Mouse (Mus musculus) neural tube, embryonic 15.5 days (tissue): ENCODE measurements around the gene Cd180. TPM values are rescaled to one million over a fixed set of nuclear protein-coding genes. Genes with fewer than 3 reads are reported as not detected.
"Not testable (repeated sequence)": the region's sequence is repeated elsewhere in the genome, so short reads cannot be mapped to it uniquely, and the experiment has no call there.

Source experiments
- ATAC-seq: fragments of 200-750 bp; cut with Nextera tagmentation; 2 replicates; pipeline ENCODE4 v1.8.0; 2017; ENCODE audit warnings: mild to moderate bottlenecking, moderate TSS enrichment, moderate library complexity; ENCODE audit not compliant: low FRiP score
- H3K27ac ChIP-seq: fragments of 300-500 bp; sonication (generic); replicated peaks from 2 replicates; pipeline ENCODE4 v1.5.1; 2015; ENCODE audit warnings: mild to moderate bottlenecking, inconsistent platforms
- H3K27me3 ChIP-seq: fragments of 300-500 bp; sonication (generic); replicated peaks from 2 replicates; pipeline ENCODE4 v1.6.1; 2015; ENCODE audit warnings: inconsistent platforms
- H3K36me3 ChIP-seq: fragments of 300-500 bp; sonication (generic); 2 replicates; pipeline ENCODE4 v1.6.1; 2015; ENCODE audit warnings: inconsistent platforms
- H3K4me1 ChIP-seq: fragments of 300-500 bp; sonication (generic); 2 replicates; pipeline ENCODE4 v1.6.1; 2015; ENCODE audit warnings: inconsistent platforms
- H3K4me2 ChIP-seq: fragments of 300-500 bp; sonication (generic); 2 replicates; pipeline ENCODE4 v1.6.1; 2015; ENCODE audit warnings: inconsistent platforms, mild to moderate bottlenecking, moderate library complexity
- H3K4me3 ChIP-seq: fragments of 300-500 bp; sonication (generic); replicated peaks from 2 replicates; pipeline ENCODE4 v1.5.1; 2015; ENCODE audit warnings: mild to moderate bottlenecking, inconsistent platforms
- H3K9ac ChIP-seq: fragments of 300-500 bp; sonication (generic); replicated peaks from 2 replicates; pipeline ENCODE4 v1.6.1; 2015; ENCODE audit warnings: mild to moderate bottlenecking, inconsistent platforms
- H3K9me3 ChIP-seq: fragments of 300-500 bp; sonication (generic); replicated peaks from 2 replicates; pipeline ENCODE4 v1.6.1; 2016; ENCODE audit warnings: inconsistent platforms
- WGBS: fragments of 180-500 bp; shearing (Covaris S2); methylation state at CpG from one replicate; pipeline ENCODE4 v1.1.7; 2015; ENCODE audit warnings: mixed read lengths; 5-methylcytosine and 5-hydroxymethylcytosine counted together
- polyA plus RNA-seq: library from polyadenylated mRNA; unstranded; fragments of >200 nt; fragmentation: Nextera tagmentation; extraction: Ambion mirVana; gene quantifications from 2 replicates; pipeline ENCODE4 v1.2.1, GENCODE M21; 2015

Gene Cd180
- polyA plus RNA-seq, 1 experiment from 2014 or later = 0.77 TPM

GRCm38 (mm10) chr13:102725416-102725815, 32.1 kb downstream of the Cd180 start:
- H3K27ac ChIP-seq = no peak overlapping the region

GRCm38 (mm10) chr13:102725906-102726305, 32.5 kb downstream of the Cd180 start:
- Histone ChIP-seq H3K4me2 (no peak overlapping the region), H3K27me3 (no peaks in the 10 kb centered on the region), H3K9me3 (no peaks in the 10 kb centered on the region), H3K9ac (no peak overlapping the region), H3K27ac (no peak overlapping the region), H3K4me1 (no peaks in the 10 kb centered on the region), H3K4me3 (no peak overlapping the region), H3K36me3 (no peaks in the 10 kb centered on the region)
- WGBS = 81% methylated on average over 2 of the region's 2 CpGs
- ATAC-seq = no peak

More at GRCm38 (mm10) chr13:102725416-102725815, 32.1 kb downstream of the Cd180 start:
- Histone ChIP-seq H3K36me3 (no peaks in the 10 kb centered on the region), H3K9ac (no peak overlapping the region), H3K4me2 (no peak overlapping the region), H3K27me3 (no peaks in the 10 kb centered on the region), H3K4me3 (no peak overlapping the region), H3K4me1 (no peaks in the 10 kb centered on the region), H3K9me3 (no peaks in the 10 kb centered on the region)
- ATAC-seq = no peak

GRCm38 (mm10) chr13:102726876-102727275, 33.5 kb downstream of the Cd180 start:
- Histone ChIP-seq H3K36me3 (no peaks in the 10 kb centered on the region), H3K4me3 (no peak overlapping the region), H3K27ac (no peak overlapping the region), H3K27me3 (no peaks in the 10 kb centered on the region), H3K4me1 (no peaks in the 10 kb centered on the region), H3K9ac (no peak overlapping the region), H3K4me2 (no peak overlapping the region), H3K9me3 (no peaks in the 10 kb centered on the region)
- ATAC-seq = no peak
- 83% methylated on average over 1 of the region's 1 CpGs for WGBS

GRCm38 (mm10) chr13:102728035-102728434, 34.7 kb downstream of the Cd180 start:
- no peak overlapping the region for H3K4me3 ChIP-seq
- H3K36me3 ChIP-seq = no peaks in the 10 kb centered on the region
- no peaks in the 10 kb centered on the region for H3K9me3 ChIP-seq
- no peak overlapping the region for H3K27ac ChIP-seq
- no peaks in the 10 kb centered on the region for H3K27me3 ChIP-seq
- WGBS = 83% methylated on average over 3 of the region's 3 CpGs
- H3K4me1 ChIP-seq = no peaks in the 10 kb centered on the region
- ATAC-seq = no peak
- no peak overlapping the region for H3K4me2 ChIP-seq
- H3K9ac ChIP-seq = no peak overlapping the region

GRCm38 (mm10) chr13:102728951-102729350, 35.6 kb downstream of the Cd180 start:
- not testable (repeated sequence) for H3K27ac ChIP-seq, H3K4me1 ChIP-seq, H3K9me3 ChIP-seq, H3K4me2 ChIP-seq, H3K36me3 ChIP-seq, H3K27me3 ChIP-seq, H3K9ac ChIP-seq, ATAC-seq, H3K4me3 ChIP-seq
- 55% methylated on average over 7 of the region's 7 CpGs for WGBS

GRCm38 (mm10) chr13:102733063-102733462, 39.7 kb downstream of the Cd180 start:
- no peaks in the 10 kb centered on the region for H3K9me3 ChIP-seq
- H3K27ac ChIP-seq = no peak overlapping the region
- peaks cover 12% of the 10 kb centered on the region for H3K36me3 ChIP-seq
- H3K9ac ChIP-seq = no peak overlapping the region
- no peaks in the 10 kb centered on the region for H3K27me3 ChIP-seq
- H3K4me2 ChIP-seq = no peak overlapping the region
- peaks cover 7% of the 10 kb centered on the region; the same call in 1 of the 2 replicates for H3K4me1 ChIP-seq
- WGBS = 26% methylated on average over 2 of the region's 2 CpGs
- ATAC-seq = peak; percentile 36; the same call in 1 of the 2 replicates
- no peak overlapping the region for H3K4me3 ChIP-seq

GRCm38 (mm10) chr13:102737811-102738210, 44.5 kb downstream of the Cd180 start:
- H3K9ac ChIP-seq = no peak overlapping the region
- no peak overlapping the region for H3K27ac ChIP-seq
- H3K4me3 ChIP-seq = no peak overlapping the region
- peaks cover 31% of the 10 kb centered on the region for H3K36me3 ChIP-seq
- H3K27me3 ChIP-seq = no peaks in the 10 kb centered on the region
- H3K4me2 ChIP-seq = no peak overlapping the region
- ATAC-seq = no peak
- no peaks in the 10 kb centered on the region for H3K9me3 ChIP-seq
- 98% methylated on average over 7 of the region's 7 CpGs for WGBS
- H3K4me1 ChIP-seq = peaks cover 7% of the 10 kb centered on the region; the same call in 1 of the 2 replicates

- Histone ChIP-seq H3K4me3 (no peak overlapping the region), H3K4me2 (no peak overlapping the region), H3K4me1 (no peaks in the 10 kb centered on the region), H3K9ac (no peak overlapping the region), H3K27ac (no peak overlapping the region), H3K27me3 (no peaks in the 10 kb centered on the region), H3K36me3 (peaks cover 31% of the 10 kb centered on the region), H3K9me3 (no peaks in the 10 kb centered on the region)
- 92% methylated on average over 13 of the region's 13 CpGs for WGBS
- no peak for ATAC-seq
These were observed 46.6 kb downstream of the Cd180 start for GRCm38 (mm10) chr13:102739720-102740535.

- H3K4me2 ChIP-seq = no peak overlapping the region
- WGBS = 69% methylated on average over 9 of the region's 9 CpGs
- peaks cover 4% of the 10 kb centered on the region; the same call in 1 of the 2 replicates for H3K36me3 ChIP-seq
- H3K27ac ChIP-seq = no peak overlapping the region
- no peak overlapping the region for H3K9ac ChIP-seq
- H3K27me3 ChIP-seq = no peaks in the 10 kb centered on the region
- no peak for ATAC-seq
- H3K4me1 ChIP-seq = no peaks in the 10 kb centered on the region; the same call in 1 of the 2 replicates
- H3K4me3 ChIP-seq = no peak overlapping the region
- no peaks in the 10 kb centered on the region for H3K9me3 ChIP-seq
These were observed 51.3 kb downstream of the Cd180 start for GRCm38 (mm10) chr13:102744481-102745269.

GRCm38 (mm10) chr13:102745270-102745600, 51.9 kb downstream of the Cd180 start:
- no peak overlapping the region for H3K27ac ChIP-seq
- H3K36me3 ChIP-seq = peaks cover 3% of the 10 kb centered on the region; the same call in 1 of the 2 replicates
- no peak overlapping the region for H3K4me2 ChIP-seq
- no peak overlapping the region for H3K4me3 ChIP-seq
- no peaks in the 10 kb centered on the region for H3K27me3 ChIP-seq
- no peak for ATAC-seq
- 97% methylated on average over 3 of the region's 3 CpGs for WGBS
- H3K9me3 ChIP-seq = no peaks in the 10 kb centered on the region
- H3K4me1 ChIP-seq = no peaks in the 10 kb centered on the region; the same call in 1 of the 2 replicates
- H3K9ac ChIP-seq = no peak overlapping the region

- no peak overlapping the region for H3K4me2 ChIP-seq
- 86% methylated on average over 9 of the region's 9 CpGs for WGBS
- H3K27ac ChIP-seq = no peak overlapping the region
- H3K9me3 ChIP-seq = no peaks in the 10 kb centered on the region
- H3K4me1 ChIP-seq = no peaks in the 10 kb centered on the region; the same call in 1 of the 2 replicates
- H3K4me3 ChIP-seq = no peak overlapping the region
- ATAC-seq = no peak
- H3K27me3 ChIP-seq = no peaks in the 10 kb centered on the region
- H3K9ac ChIP-seq = no peak overlapping the region
- peaks cover 3% of the 10 kb centered on the region; the same call in 1 of the 2 replicates for H3K36me3 ChIP-seq
These were observed 52.4 kb downstream of the Cd180 start for GRCm38 (mm10) chr13:102745626-102746342.
